Comparison of ENCODE assay signal across 8 mouse cellular contexts in genomic region chr8:45001577-45002197, GRCm38 (mm10).
DNase-seq lines count a peak whose midpoint lies in the region; ATAC-seq lines count a peak whose summit lies in the region.

No protein-coding gene starts in this region.

- H3K4me3 ChIP-seq in liver, embryonic 11.5 days (ENCODE audit: low read depth, low read length) = no peak overlapping the region
- no peak overlapping the region for H3K4me3 ChIP-seq in stomach, embryonic 15.5 days (replicated peaks)

- ATAC-seq in liver, embryonic 11.5 days (replicated peaks; ENCODE audit: low FRiP score) = peak; percentile 53; the same call in 1 of the 2 replicates
- peak; percentile 59; the same call in 1 of the 2 replicates for ATAC-seq in stomach, embryonic 15.5 days (ENCODE audit: insufficient read depth, low FRiP score, low read depth)

- H3K36me3 ChIP-seq in liver, embryonic 11.5 days (ENCODE audit: control insufficient read depth, insufficient read depth, low read length) = no peaks in the 10 kb centered on the region
- no peaks in the 10 kb centered on the region for H3K36me3 ChIP-seq in stomach, embryonic 15.5 days

- peaks cover 14% of the 10 kb centered on the region for H3K4me1 ChIP-seq in liver, embryonic 11.5 days (replicated peaks; ENCODE audit: control insufficient read depth, insufficient read depth, low read length)
- H3K4me1 ChIP-seq in stomach, embryonic 15.5 days = peaks cover 19% of the 10 kb centered on the region

- no peaks in the 10 kb centered on the region for H3K27me3 ChIP-seq in liver, embryonic 11.5 days (replicated peaks; ENCODE audit: control insufficient read depth, insufficient read depth, low read length)
- no peaks in the 10 kb centered on the region for H3K27me3 ChIP-seq in stomach, embryonic 15.5 days (replicated peaks)

- H3K9ac ChIP-seq in liver, embryonic 11.5 days (ENCODE audit: low read depth, low read length) = no peak overlapping the region
- H3K9ac ChIP-seq in stomach, embryonic 15.5 days = no peak overlapping the region

- WGBS in liver, embryonic 11.5 days = 42% methylated on average over 8 of the region's 8 CpGs
- WGBS in stomach, embryonic 15.5 days = 54% methylated on average over 8 of the region's 8 CpGs

- DNase-seq in liver, embryonic 11.5 days (ENCODE audit: low spot score) = no peak
- DNase-seq in liver = no peak
- peak; percentile 95 for DNase-seq in heart, adult 11 months
- DNase-seq in kidney, postnatal 10 days = peak; percentile 71
- DNase-seq in spleen, adult 12 weeks (ENCODE audit: low spot score) = no peak
- DNase-seq in testis, postnatal 10 days (ENCODE audit: low spot score) = no peak
- no peak for DNase-seq in adrenal gland, postnatal 36 days

- H3K27ac ChIP-seq in liver, embryonic 11.5 days (ENCODE audit: low read depth, low read length) = no peak overlapping the region
- no peak overlapping the region for H3K27ac ChIP-seq in stomach, embryonic 15.5 days

- no peak overlapping the region for H3K4me2 ChIP-seq in liver, embryonic 11.5 days
- no peak overlapping the region for H3K4me2 ChIP-seq in stomach, embryonic 15.5 days

- H3K9me3 ChIP-seq in liver, embryonic 11.5 days (ENCODE audit: control insufficient read depth, low read length) = no peaks in the 10 kb centered on the region
- no peaks in the 10 kb centered on the region for H3K9me3 ChIP-seq in stomach, embryonic 15.5 days

Comparison
In these comparisons a context has a peak if more than half of its experiments do, and no peak if none do; other contexts are left out.
1. DNase-seq: peak in heart, adult 11 months (single experiment) and kidney, postnatal 10 days (single experiment); none in liver, embryonic 11.5 days (single experiment), liver (single experiment), spleen, adult 12 weeks (single experiment), testis, postnatal 10 days (single experiment) and adrenal gland, postnatal 36 days (0 of 2).